Mouse (Mus musculus) thymus, adult 2 months (tissue): ENCODE results near the gene Tsacc.

Source experiments
- CTCF ChIP-seq: fragments of 200-500 bp; IDR thresholded peaks from 2 replicates; pipeline ENCODE4 v1.5.1; 2012; ENCODE audit warnings: mild to moderate bottlenecking, control low read depth, low read length, moderate library complexity, borderline replicate concordance; ENCODE audit not compliant: control insufficient read depth, poor library complexity, insufficient read depth; ENCODE audit errors: extremely low read depth
- POLR2A ChIP-seq: fragments of 200-500 bp; IDR thresholded peaks from 2 replicates; pipeline ENCODE4 v1.6.1; 2012; ENCODE audit warnings: mild to moderate bottlenecking, low read length, control low read depth, moderate library complexity; ENCODE audit not compliant: control insufficient read depth, poor library complexity, insufficient read depth; ENCODE audit errors: extremely low read depth

- no peak for TF ChIP-seq CTCF
- no peak for TF ChIP-seq POLR2A
Measured at GRCm38 (mm10) chr3:88299172-88299571, 2.4 kb upstream of the Tsacc start.
